Mouse (Mus musculus) urinary bladder, postnatal 14 days (tissue): ENCODE measurements at regions not wholly inside any gene's neighbourhood (a gene's known extent, or its start where the extent isn't known, plus 50 kb on each side); places are given as distances from the start of the nearest gene placed in this dataset.

Experiments
- DNase-seq: peaks from one replicate; pipeline ENCODE4 v3.0.0; 2021; ENCODE audit warnings: low spot score

- DNase-seq = no peak
Observed at GRCm38 (mm10) chr10:17654308-17654858, 68.6 kb upstream of the Cited2 start.

GRCm38 (mm10) chr10:17655459-17656051 is 67.5 kb upstream of the Cited2 start:
- DNase-seq = no peak

- DNase-seq = no peak
Observed at GRCm38 (mm10) chr10:17656305-17656704, 66.7 kb upstream of the Cited2 start.

GRCm38 (mm10) chr10:17656872-17657482 is 66.0 kb upstream of the Cited2 start:
- DNase-seq = no peak

- DNase-seq = no peak
Observed at GRCm38 (mm10) chr10:17659575-17659974, 63.4 kb upstream of the Cited2 start.

- DNase-seq = no peak
Observed at GRCm38 (mm10) chr10:17660836-17661452, 62.1 kb upstream of the Cited2 start.

- no peak for DNase-seq
Observed at GRCm38 (mm10) chr10:17666089-17666488, 56.9 kb upstream of the Cited2 start.

GRCm38 (mm10) chr10:17669401-17669800 is 53.6 kb upstream of the Cited2 start:
- no peak for DNase-seq
